Mouse (Mus musculus): ENCODE data around the gene Tbc1d22a. TPM values are rescaled to one million over a fixed set of nuclear protein-coding genes. Genes with fewer than 3 reads are reported as not detected.

Tbc1d22a gene
- total and polyA plus RNA-seq, 2 experiments from 2014 or later: 13.1 to 20.5 TPM

DNA sequence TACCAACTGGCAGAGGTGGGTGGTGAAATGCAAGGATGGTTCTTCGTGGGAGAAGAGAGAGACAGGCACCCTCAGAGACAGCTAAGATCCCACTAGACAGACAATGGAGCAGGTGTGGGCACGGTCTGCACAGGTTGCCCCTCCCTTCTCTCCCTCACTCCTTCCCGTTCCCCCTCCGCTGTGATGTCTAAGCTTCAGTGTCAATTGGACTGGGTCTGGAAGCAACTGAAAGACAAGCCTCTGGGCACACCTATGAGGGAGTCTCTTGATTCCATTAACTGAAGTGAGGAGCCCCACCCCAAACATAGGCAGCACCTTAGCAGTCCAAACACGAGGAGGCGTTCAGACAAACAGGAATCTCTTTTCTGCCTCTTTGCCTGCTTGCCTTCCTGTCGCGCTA, 293.3 kb downstream of the Tbc1d22a start:
- no peak for TF ChIP-seq CTCF (IDR thresholded peaks at IDR 0.05; ENCODE audit: low read depth)
- no peak for ATAC-seq
- 87% methylated on average over 8 of the region's 8 CpGs for WGBS

DNA sequence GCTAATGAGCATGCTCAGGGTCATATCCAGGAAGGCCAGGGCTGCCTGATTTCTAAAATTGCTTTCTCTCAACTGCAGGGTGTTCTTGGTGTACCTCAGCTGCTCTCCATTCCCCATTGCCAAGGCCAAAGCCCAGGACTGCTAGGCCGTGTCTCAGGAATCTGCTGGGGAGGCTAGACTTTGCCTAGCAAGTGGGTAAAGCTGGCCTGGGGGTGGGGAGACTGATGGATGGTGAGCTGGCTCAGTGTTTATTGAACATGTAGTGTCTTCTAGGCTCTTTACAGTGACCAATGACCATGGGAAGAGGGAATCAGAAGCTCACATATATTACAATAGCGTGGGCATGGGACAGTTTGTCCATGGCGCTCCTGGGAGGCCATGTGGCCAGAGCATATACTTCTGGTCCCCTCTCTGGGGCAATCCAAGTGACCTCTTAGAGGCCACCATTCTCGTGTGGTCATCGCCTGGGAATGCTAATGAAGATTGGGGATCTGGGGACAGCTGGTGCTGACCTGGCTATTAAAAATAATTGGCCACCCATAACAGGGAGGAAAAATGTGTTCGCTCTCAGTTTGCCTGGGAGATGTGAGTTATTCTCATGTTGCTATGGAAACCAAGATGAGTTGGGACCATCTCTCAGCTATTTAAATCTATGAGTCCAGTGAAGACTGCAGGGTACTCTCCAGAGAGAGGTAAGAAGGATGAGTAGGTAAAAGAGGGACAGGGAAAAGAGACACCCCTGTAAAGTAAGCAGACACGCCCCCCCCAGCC, 294.3 kb downstream of the Tbc1d22a start:
- 60% methylated on average over 7 of the region's 7 CpGs for WGBS
- Histone ChIP-seq H3K4me3 (ENCODE audit: low read depth, low read length) (no peak overlapping the region), H3K27ac (ENCODE audit: low read depth, low read length) (no peak overlapping the region), H3K4me1 (ENCODE audit: insufficient read depth) (peaks cover 9% of the 10 kb centered on the region; the same call in 1 of the 2 replicates), H3K27me3 (ENCODE audit: insufficient read depth, low read length) (no peaks in the 10 kb centered on the region), H3K9ac (no peak overlapping the region), H3K36me3 (ENCODE audit: insufficient read depth) (no peaks in the 10 kb centered on the region), H3K9me3 (ENCODE audit: low read length) (no peaks in the 10 kb centered on the region), H3K4me2 (ENCODE audit: low read depth) (no peak overlapping the region)
- DNase-seq: peak; percentile 29
- peak; percentile 48; the same call in 1 of the 2 replicates for ATAC-seq
- TF ChIP-seq CTCF (IDR thresholded peaks at IDR 0.05; ENCODE audit: low read depth): no peak

More for the DNA sequence above, 293.3 kb downstream of the Tbc1d22a start:
- no peaks in the 10 kb centered on the region for H3K9me3 ChIP-seq (ENCODE audit: low read length)
- no peaks in the 10 kb centered on the region for H3K36me3 ChIP-seq (ENCODE audit: insufficient read depth)
- no peaks in the 10 kb centered on the region for H3K27me3 ChIP-seq (ENCODE audit: insufficient read depth, low read length)
- no peak for DNase-seq
- no peak overlapping the region for H3K9ac ChIP-seq
- H3K4me3 ChIP-seq (ENCODE audit: low read depth, low read length): no peak overlapping the region
- peaks cover 9% of the 10 kb centered on the region; the same call in 1 of the 2 replicates for H3K4me1 ChIP-seq (ENCODE audit: insufficient read depth)
- H3K27ac ChIP-seq (ENCODE audit: low read depth, low read length): no peak overlapping the region
- H3K4me2 ChIP-seq (ENCODE audit: low read depth): no peak overlapping the region

DNA sequence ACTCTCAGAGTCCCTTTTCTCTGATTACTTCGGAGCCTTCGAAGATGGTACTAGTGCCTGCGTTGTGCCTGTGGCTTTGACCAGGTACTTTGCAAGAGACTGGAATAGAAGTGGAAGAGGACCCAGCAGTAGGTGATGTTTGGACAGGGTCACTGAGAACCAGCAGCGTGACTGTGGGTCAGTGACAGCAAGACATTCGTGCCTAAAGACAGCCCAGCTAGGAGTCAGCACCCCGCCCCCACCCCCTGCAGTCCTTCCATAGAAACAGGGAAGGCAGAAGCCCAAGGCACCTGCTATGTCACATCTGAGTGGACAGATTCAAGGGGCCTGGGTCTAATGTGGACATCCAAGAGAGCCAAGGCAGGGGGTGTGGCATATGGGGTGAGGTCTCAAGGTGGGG, 295.3 kb downstream of the Tbc1d22a start:
- TF ChIP-seq CTCF (IDR thresholded peaks at IDR 0.05; ENCODE audit: low read depth): no peak
- H3K9me3 ChIP-seq (ENCODE audit: low read length): no peaks in the 10 kb centered on the region
- H3K27ac ChIP-seq (ENCODE audit: low read depth, low read length): no peak overlapping the region
- H3K4me2 ChIP-seq (ENCODE audit: low read depth): no peak overlapping the region
- 85% methylated on average over 6 of the region's 6 CpGs for WGBS
- no peaks in the 10 kb centered on the region for H3K36me3 ChIP-seq (ENCODE audit: insufficient read depth)
- H3K9ac ChIP-seq: no peak overlapping the region
- H3K4me3 ChIP-seq (ENCODE audit: low read depth, low read length): no peak overlapping the region
- ATAC-seq (no peak), DNase-seq (no peak)
- no peaks in the 10 kb centered on the region for H3K27me3 ChIP-seq (ENCODE audit: insufficient read depth, low read length)
- peaks cover 9% of the 10 kb centered on the region; the same call in 1 of the 2 replicates for H3K4me1 ChIP-seq (ENCODE audit: insufficient read depth)

DNA sequence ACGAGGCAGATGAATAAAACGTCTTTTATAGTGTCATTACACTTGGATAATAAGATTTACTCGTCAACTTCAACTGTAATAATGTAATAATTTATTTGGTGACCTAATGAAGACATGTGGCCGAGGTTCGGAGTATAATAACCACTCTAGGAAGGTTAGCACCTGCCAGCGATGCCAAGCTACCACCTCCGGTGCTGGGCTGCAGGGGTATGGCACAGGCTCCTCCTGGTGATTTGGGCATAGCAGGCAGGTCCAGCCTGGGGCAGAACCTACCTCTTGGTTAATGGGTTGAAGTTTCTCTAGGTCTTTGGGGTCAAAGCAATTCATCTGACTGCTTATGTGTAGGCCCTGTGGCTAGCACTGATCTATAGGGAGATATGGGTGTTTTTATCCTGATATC, 296.9 kb downstream of the Tbc1d22a start:
- no peak overlapping the region for H3K27ac ChIP-seq (ENCODE audit: low read depth, low read length)
- TF ChIP-seq CTCF (IDR thresholded peaks at IDR 0.05; ENCODE audit: low read depth): no peak
- no peaks in the 10 kb centered on the region for H3K36me3 ChIP-seq (ENCODE audit: insufficient read depth)
- no peak overlapping the region for H3K4me3 ChIP-seq (ENCODE audit: low read depth, low read length)
- 76% methylated on average over 7 of the region's 7 CpGs for WGBS
- H3K9ac ChIP-seq: no peak overlapping the region
- H3K9me3 ChIP-seq (ENCODE audit: low read length): no peaks in the 10 kb centered on the region
- DNase-seq (no peak), ATAC-seq (no peak)
- no peak overlapping the region for H3K4me2 ChIP-seq (ENCODE audit: low read depth)
- no peaks in the 10 kb centered on the region for H3K27me3 ChIP-seq (ENCODE audit: insufficient read depth, low read length)
- peaks cover 9% of the 10 kb centered on the region; the same call in 1 of the 2 replicates for H3K4me1 ChIP-seq (ENCODE audit: insufficient read depth)

DNA sequence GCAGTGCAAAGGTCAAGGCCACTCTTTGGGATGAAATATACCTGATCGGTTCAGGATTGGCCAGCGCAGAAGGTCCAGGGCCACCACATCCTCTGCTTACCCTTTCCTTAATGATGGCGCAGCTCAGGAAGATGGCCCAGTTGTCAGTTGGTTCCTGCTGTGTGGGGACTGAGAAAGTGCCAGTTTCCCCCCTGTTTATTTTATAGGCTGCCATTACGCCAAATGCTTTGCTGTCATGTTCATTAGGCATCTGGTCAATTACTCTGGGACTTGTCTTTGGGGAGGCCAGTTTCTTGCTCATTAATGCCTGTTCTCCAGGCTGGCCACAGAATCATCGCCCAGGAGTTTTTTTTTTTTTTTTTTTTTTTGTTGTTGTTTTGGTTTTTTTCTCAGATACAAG, 299.1 kb downstream of the Tbc1d22a start:
- ATAC-seq (no peak), DNase-seq (no peak)
- no peaks in the 10 kb centered on the region for H3K36me3 ChIP-seq (ENCODE audit: insufficient read depth)
- 86% methylated on average over 5 of the region's 5 CpGs for WGBS
- H3K4me3 ChIP-seq (ENCODE audit: low read depth, low read length): no peak overlapping the region
- H3K4me2 ChIP-seq (ENCODE audit: low read depth): no peak overlapping the region
- H3K4me1 ChIP-seq (ENCODE audit: insufficient read depth): peaks cover 9% of the 10 kb centered on the region; the same call in 1 of the 2 replicates
- H3K27ac ChIP-seq (ENCODE audit: low read depth, low read length): no peak overlapping the region
- H3K9me3 ChIP-seq (ENCODE audit: low read length): no peaks in the 10 kb centered on the region
- no peak overlapping the region for H3K9ac ChIP-seq
- no peaks in the 10 kb centered on the region for H3K27me3 ChIP-seq (ENCODE audit: insufficient read depth, low read length)
- TF ChIP-seq CTCF (IDR thresholded peaks at IDR 0.05; ENCODE audit: low read depth): no peak

DNA sequence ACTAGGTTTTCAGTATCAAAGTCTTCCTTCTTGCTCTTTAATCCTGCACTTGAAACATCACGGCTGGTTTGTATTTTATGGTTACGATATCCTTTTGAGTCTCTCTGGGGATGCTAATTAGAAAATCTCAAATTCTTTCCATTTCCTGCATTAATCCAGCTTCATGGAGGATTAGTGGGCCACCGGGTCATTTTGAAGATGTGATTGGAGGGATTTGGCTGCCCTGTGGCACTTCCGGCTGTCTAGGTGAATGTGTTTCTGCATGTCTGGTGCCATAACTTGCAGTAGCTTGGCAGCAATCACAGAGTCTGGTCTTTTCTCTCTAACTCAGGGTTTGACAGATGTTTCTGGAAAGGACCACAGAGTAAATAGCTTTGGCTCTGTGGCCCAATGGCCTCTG, 305.9 kb downstream of the Tbc1d22a start:
- Histone ChIP-seq H3K9me3 (ENCODE audit: low read length) (no peaks in the 10 kb centered on the region), H3K4me3 (ENCODE audit: low read depth, low read length) (no peak overlapping the region), H3K9ac (no peak overlapping the region), H3K4me1 (ENCODE audit: insufficient read depth) (no peaks in the 10 kb centered on the region), H3K4me2 (ENCODE audit: low read depth) (no peak overlapping the region), H3K27ac (ENCODE audit: low read depth, low read length) (no peak overlapping the region), H3K27me3 (ENCODE audit: insufficient read depth, low read length) (no peaks in the 10 kb centered on the region), H3K36me3 (ENCODE audit: insufficient read depth) (no peaks in the 10 kb centered on the region)
- no peak for TF ChIP-seq CTCF (IDR thresholded peaks at IDR 0.05; ENCODE audit: low read depth)
- WGBS: 66% methylated on average over 4 of the region's 4 CpGs
- no peak for ATAC-seq
- no peak for DNase-seq

DNA sequence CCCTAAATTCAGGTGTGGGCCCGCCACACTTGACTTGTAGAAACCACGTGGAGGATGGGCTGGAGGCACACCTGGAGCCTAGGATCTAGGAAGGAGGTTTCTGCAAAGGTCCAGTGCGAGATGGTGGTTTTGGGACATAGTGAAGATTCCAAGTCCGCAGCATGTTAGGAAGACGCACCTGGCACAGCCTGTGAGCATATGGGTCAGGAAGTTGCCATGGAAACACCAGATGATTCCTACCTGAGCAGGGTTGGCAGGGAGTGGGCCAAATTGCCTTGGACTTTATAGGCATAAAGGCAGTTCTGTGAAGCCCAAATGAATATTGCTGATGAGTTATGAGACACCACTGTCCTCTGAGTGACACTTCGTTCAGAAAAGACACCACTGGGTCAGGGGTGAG, 321.1 kb downstream of the Tbc1d22a start:
- no peak overlapping the region for H3K27ac ChIP-seq (ENCODE audit: low read depth, low read length)
- no peak overlapping the region for H3K4me2 ChIP-seq (ENCODE audit: low read depth)
- no peaks in the 10 kb centered on the region for H3K27me3 ChIP-seq (ENCODE audit: insufficient read depth, low read length)
- H3K4me1 ChIP-seq (ENCODE audit: insufficient read depth): no peaks in the 10 kb centered on the region
- no peak for ATAC-seq
- 87% methylated on average over 6 of the region's 6 CpGs for WGBS
- no peaks in the 10 kb centered on the region for H3K36me3 ChIP-seq (ENCODE audit: insufficient read depth)
- no peak for DNase-seq
- H3K9ac ChIP-seq: no peak overlapping the region
- H3K4me3 ChIP-seq (ENCODE audit: low read depth, low read length): no peak overlapping the region
- H3K9me3 ChIP-seq (ENCODE audit: low read length): no peaks in the 10 kb centered on the region
- TF ChIP-seq CTCF (IDR thresholded peaks at IDR 0.05; ENCODE audit: low read depth): no peak
